Mouse (Mus musculus) kidney, adult 18-20 months (tissue): ENCODE results near the gene Ugt1a5.
"Not testable (repeated sequence)": the region's sequence is repeated elsewhere in the genome, so short reads cannot be mapped to it uniquely, and the experiment has no call there.

Experiments used
- DNase-seq: peaks from one replicate; pipeline ENCODE4 v3.0.0; 2021

Gene Ugt1a5

DNA sequence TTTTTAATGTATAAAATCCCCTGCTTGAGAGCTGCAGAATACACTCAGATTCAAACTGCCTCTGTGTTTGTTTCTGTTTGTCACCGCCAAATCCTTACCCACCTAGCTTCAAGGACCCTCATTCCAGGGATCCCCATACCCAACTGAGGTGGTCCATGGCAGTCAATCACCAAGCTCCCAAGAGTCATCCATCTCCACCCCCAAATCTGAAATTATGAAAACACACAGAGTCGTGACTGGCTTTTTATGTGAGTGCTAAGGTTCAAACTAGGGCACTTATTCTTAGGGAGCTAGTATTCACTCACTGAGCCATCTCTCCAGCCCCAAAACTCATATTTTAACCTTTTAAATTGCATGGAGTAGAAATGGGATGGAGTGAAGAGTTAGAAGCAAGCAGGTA, 59.5 kb downstream of the Ugt1a5 start:
- DNase-seq, result not testable (repeated sequence)

DNA sequence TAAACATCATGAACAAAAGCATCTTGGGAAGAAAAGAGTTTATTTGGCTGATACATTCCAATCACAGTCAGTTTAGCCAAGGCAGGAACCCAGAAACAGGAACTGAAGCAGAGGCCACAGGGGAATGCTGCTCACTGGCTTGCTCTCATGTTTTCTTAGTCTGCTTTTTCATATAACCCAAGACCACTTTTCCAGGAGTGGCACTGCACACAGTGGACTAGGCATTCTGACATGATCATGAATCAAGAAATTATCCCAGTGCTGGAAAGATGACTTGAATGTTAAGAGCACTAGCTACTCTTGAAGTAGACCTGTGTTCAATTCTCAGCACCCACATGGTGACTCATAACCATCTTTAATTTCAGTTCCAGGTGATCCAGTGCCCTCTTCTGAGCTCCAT, 59.9 kb downstream of the Ugt1a5 start:
- DNase-seq, result no peak

GRCm38 (mm10) chr1:88226670-88227379, 61.0 kb downstream of the Ugt1a5 start, which contains the start of gene Mroh2a:
Mroh2a (plus strand) TSS chr1:88226986.
- DNase-seq, result no peak

DNA sequence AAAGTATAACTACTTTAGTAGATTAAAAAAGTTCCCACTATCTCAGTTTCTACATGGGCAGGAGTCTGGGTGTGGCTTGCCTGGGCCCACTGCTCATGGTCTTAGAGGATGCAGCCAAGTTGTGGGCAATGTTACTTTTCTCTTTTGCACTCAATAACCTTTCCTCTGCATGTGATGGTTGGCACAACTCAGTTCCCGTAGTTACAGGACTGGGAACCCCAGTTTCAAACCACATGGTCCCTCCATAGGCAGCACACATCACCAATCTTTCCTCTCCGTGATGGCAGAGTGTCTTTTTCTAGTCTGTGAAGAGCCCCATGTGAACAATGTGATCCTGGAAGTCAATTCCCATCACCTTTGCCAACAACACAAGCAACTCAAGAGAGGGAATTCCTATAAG, 61.7 kb downstream of the Ugt1a5 start:
- no peak for DNase-seq

- no peak for DNase-seq
Measured at GRCm38 (mm10) chr1:88228121-88228520, 62.3 kb downstream of the Ugt1a5 start.

GRCm38 (mm10) chr1:88229566-88229965, 63.8 kb downstream of the Ugt1a5 start:
- DNase-seq, result no peak

DNA sequence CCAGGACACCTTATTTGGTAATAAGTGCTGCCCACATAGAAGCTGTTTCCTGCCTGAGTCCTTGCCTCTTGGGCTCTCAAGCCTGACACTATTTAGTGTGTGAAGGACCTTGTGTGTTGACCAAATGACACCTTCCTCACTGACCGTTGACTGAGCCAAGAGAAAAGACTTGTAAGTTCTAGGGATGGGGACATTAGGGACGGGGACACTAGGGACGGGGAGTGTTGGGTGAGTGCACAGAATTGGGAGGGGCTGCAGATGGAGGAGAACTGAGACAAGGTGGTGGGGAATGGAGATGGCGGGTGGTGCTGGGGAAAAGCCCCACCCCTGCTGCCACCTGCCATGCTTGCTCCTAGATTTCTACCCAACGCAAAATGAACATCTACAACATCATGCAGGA, 64.2 kb downstream of the Ugt1a5 start:
- no peak for DNase-seq

DNA sequence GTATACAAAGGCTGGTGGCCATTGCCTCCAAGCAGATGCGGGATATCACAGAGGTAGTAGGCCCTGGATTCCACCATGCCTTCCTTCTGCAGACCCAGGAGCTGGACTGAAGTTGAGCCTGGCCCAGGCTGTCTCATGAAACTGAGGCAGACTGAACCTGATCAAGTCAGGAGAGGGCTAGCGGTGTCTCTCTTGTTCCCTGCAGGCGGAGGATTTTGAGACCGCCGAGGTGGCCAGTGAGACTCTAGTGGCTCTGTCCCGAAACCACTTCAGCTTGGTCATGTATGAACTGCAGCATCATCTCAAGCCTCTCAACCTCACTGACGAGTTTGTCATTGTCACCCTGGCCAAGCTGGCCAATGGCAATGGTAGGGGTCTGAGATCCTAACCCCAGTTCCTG, 64.6 kb downstream of the Ugt1a5 start:
- DNase-seq, result no peak

DNA sequence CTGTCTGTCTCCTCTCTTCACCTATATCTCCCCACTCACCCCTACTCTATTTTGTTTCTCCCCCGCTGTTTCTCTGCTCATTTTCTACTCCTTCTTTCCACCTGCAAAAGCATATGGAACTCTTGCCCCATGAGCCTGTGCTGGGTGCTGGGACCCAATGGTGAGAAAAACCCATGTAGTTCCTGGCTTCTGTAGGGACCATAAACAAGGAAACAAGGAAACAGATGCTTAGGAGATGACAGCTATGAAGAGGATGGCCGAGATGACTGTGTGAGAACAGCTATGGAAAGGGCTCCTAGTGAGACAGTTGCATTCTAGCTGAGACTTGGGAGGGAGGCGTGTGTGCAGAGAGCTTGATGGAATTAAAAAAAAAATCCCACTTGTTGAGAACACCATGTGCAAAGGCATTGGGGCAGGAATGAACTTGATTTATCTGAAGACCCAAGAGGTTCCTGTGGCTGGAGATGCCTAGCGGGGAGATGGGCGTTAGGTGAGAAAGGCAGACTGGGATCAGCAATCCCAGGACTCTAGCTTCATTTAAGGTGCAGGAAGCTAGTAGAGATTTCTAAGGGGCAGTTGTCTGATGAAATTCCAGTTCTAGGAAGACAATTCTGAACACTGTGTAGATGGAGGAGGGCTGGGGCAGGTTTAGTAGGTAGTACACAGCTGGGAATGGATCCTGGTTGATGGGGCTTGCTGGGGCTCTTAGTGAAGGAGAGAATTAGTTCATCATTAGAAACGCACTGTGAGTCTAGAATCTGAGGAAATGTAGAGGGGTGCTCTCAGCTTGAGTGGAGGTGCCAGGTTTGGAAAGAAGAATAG, 65.4 kb downstream of the Ugt1a5 start:
- no peak for DNase-seq

DNA sequence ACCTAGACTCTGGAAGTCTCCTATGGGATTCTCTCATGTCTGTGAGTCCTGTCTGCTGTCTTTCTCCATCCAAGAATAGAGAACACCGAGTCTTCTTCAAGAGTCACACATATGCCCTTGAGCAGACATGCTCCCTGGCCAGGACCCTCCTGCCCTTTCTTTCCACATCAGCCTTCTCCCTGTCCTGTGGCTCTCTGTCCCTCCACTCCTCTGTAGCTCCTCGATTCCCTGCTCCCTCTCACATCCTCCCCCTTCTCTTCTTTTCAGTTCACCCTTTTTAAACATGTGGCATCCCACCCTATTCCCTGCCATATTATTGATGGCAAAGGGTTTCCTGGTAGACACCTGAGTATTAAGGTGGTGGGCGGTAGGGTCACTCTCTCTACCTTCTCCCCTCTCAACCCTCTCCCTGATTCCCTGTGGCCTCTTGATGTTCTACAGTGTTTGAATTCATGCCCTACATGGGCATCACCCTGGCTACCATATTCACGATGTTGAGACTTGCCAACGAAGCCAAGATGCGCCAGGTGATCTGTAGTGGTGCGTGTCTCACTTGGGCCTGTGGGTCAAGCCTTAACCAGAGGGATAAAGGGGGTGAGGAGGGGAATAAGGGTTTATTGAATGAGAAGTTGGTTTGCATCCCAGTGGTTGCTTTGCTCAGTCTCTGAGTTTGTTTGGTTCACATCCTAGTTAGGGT, 66.1 kb downstream of the Ugt1a5 start:
- DNase-seq, result no peak

DNA sequence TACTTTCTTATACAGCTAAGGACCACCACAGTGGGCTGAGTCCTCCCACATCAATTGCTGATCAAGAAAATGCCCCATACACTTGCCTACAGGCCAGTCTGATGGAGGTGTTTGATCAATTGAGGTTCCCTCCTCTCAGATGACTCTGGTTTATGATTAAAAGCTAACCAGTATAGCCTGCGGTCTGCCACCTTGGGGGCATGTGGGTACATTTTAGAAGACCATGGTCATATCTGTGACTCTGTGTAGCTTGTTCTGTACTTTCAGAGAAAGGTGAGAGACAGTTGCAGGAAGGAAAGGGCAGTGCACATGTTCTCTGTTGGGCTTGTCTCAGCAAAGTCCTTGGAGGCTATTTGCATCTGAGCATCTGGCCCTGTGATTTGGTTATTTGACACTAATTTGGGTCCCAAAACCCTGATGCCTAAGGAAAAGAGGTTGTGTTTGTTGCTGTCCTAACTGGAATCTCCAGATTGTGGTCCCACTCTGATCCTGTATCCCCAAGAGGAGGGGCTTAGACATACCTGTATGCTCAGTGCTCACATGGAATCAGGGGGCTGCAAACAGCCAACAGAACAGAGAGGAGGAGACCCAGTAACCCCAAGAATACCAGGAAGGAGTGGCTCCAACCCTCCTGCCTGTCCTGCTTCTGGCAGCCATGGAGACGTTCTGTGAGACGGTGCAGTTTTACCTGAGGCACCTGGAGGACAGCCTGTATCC, 67.0 kb downstream of the Ugt1a5 start:
- peak; percentile 9 for DNase-seq

DNA sequence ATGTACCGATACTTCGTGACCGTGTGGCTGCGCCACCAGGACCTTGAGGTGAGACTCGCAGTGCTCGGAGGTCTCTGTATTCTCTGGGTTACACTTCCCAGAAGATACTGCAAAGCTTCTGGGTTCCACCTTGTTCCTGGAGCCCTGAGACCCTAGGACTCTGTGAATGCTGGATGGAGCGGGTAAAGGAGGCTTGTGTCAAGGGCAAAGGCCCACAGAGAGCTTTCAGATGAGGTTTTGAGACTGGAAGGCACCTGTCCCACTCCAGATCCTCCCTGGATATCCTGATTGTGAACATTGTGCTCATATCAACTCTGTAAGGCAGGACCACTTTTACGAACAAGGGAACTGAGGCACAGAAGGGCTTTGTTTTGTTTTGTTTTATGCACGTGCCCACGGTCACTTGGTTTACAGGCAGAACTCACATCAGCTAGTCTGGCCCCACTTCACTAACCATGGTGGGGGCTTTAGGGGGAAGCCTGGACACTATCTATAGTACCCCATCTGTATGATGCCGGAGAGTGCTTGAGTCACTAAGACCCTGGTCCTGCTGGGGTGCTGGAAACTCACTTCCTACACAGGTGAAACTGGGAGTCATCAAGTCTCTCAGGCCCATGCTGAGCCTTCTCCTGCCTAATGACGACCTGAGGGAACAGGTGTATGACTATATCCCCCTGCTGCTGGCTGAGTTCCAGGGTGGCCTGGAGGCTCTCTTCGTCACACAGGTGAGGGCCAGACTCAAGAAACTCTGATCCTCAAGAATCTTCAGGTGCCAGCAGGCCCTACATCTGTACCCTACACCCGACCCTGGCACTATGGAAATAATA, 67.8 kb downstream of the Ugt1a5 start:
- peak; percentile 4 for DNase-seq

- DNase-seq, result no peak
Measured at GRCm38 (mm10) chr1:88234248-88234610, 68.4 kb downstream of the Ugt1a5 start.

DNA sequence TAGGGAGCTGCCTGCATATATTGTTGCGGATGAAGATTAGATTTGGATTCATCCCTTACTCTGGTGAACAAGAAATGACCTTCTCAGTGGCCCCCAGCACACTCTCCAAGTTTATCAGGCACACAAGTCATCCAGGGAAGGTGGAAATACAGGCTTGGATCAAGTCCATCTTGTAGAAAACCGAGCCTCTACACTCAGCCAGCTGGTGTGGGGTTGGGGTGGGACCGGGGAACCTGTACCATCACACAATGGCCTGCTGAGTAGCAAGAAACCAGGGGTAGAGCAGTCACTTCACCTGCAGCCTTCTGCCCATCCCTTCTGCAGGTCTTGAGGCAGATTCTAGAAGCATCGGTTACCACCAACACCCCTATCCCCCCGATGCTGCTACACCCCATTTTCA, 68.8 kb downstream of the Ugt1a5 start:
- DNase-seq, result no peak

GRCm38 (mm10) chr1:88235046-88235893, 69.5 kb downstream of the Ugt1a5 start:
- DNase-seq, result no peak

DNA sequence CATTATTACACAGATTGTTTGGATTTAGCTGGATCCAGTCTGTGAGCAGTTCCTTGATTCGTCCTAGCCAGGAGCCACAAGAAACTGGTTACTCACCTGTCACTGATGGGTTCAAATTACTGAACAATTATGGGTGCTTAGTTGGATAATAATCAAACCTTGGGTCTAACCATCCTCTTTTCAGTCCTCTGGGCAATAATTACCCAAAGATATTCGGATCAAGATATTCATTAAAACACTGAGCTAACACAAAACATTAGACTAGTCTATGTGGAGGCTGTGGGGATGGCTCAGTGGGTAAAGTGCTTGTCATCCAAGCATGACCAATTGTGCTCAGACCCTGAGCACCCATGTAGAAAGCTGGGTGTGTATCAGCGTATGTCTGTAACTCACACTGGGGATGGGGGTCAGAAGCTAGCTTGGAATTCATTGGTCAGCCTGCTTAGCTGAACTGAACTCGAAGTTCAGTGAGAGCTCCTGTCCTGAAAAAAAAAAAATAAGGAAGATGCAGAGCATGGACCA, 70.1 kb downstream of the Ugt1a5 start:
- DNase-seq, result no peak

- no peak for DNase-seq
Measured at GRCm38 (mm10) chr1:88237311-88237710, 71.5 kb downstream of the Ugt1a5 start.

- no peak for DNase-seq
Measured at GRCm38 (mm10) chr1:88238771-88239170, 73.0 kb downstream of the Ugt1a5 start.

GRCm38 (mm10) chr1:88240072-88240471, 74.3 kb downstream of the Ugt1a5 start:
- DNase-seq, result no peak

GRCm38 (mm10) chr1:88240579-88240978, 74.8 kb downstream of the Ugt1a5 start:
- no peak for DNase-seq

DNA sequence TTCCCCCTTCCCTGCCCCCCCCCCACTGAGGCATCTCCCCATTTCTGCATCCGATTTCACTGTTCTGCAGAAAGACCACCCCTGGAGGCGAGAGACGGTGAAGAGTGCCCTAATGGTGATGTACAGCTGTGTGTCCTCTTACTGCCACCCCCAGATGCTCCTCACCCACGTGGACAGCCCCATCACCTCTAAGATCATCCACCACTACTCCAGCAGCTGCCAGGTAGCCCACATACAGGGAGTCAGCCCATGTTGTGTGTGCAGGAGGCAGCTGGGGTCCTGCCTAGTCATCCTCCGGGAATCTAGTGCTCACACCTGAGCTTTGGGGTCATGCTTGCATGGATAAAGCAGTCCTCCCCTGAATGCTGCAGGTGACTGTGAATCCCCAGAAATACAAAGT, 78.0 kb downstream of the Ugt1a5 start:
- DNase-seq, result no peak
